Comparison of ENCODE assay signal across 9 mouse cellular contexts in the genomic region with DNA sequence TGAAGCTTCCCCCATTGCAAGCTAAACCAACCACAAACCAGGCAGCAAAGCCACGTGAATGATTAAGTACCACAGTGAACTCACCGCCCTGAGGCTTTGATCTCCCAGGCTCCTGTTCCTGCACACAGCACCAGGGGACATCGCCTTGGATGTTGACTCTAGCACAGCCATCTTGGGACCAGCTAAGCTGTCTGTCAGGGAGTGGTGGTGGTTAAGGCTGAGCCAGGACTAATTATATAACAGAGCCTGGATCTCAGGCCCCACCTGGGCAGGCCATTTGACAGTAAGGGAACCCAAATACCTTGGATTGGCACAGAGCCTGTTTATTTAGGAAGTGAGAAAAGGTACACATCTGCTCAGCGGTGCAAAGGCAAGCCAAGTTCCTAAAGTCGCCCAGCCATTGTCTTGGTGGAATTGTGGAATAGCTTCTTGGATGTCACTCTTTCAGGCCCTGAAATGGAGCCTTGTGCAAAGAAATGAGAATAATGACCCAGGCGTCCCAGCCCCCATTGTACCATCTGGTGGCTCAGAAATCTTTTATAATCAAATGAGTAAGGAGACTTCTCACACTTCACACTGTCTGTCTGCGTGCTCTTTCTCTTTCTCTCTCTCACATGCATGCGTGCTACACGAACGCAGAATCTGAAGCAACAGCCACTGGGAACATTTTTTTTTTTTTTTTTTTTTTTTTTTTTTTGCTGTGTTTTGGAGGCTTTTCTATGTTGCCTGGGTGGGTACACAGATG. TPM values are rescaled to one million over a fixed set of nuclear protein-coding genes. Genes with fewer than 3 reads are reported as not detected.
DNase-seq lines count a peak whose midpoint lies in the region; ATAC-seq and TF ChIP-seq lines count a peak whose summit lies in the region.
"Had no signal": no experiment of that assay in that cellular context is flagged by ENCODE, and none has a peak within 500 bp of the region (broad histone marks: within the 10 kb centered on the region; RNA-seq: fewer than 3 reads in every experiment).

No protein-coding gene starts in this region.

- H3K27me3 ChIP-seq in lung, embryonic 14.5 days (ENCODE audit: insufficient read depth, low read length) = no peaks in the 10 kb centered on the region
- no peaks in the 10 kb centered on the region for H3K27me3 ChIP-seq in embryonic facial prominence, embryonic 13.5 days
- H3K27me3 ChIP-seq in hindbrain, postnatal 0 days (ENCODE audit: insufficient read depth, low read length) = no peaks in the 10 kb centered on the region
- H3K27me3 ChIP-seq in neural tube, embryonic 13.5 days = no peaks in the 10 kb centered on the region
- H3K27me3 ChIP-seq: limb, embryonic 15.5 days had no signal

- intact Hi-C loops in left cerebral cortex, postnatal 10 days (cut with DNase I) = no loop called here

- H3K4me1 ChIP-seq in lung, embryonic 14.5 days (ENCODE audit: insufficient read depth) = peaks cover 38% of the 10 kb centered on the region
- peaks cover 44% of the 10 kb centered on the region for H3K4me1 ChIP-seq in lung, adult 2 months (ENCODE audit: control insufficient read depth, insufficient read depth, low read length)
- H3K4me1 ChIP-seq in embryonic facial prominence, embryonic 13.5 days = peaks cover 71% of the 10 kb centered on the region
- H3K4me1 ChIP-seq in hindbrain, postnatal 0 days (ENCODE audit: insufficient read depth, low read length) = peaks cover 18% of the 10 kb centered on the region
- H3K4me1 ChIP-seq in neural tube, embryonic 13.5 days (replicated peaks) = peaks cover 32% of the 10 kb centered on the region

- H3K9me3 ChIP-seq in lung, embryonic 14.5 days (ENCODE audit: low read depth, low read length) = no peaks in the 10 kb centered on the region
- H3K9me3 ChIP-seq in embryonic facial prominence, embryonic 13.5 days = no peaks in the 10 kb centered on the region
- H3K9me3 ChIP-seq in hindbrain, postnatal 0 days (ENCODE audit: low read length) = no peaks in the 10 kb centered on the region
- no peaks in the 10 kb centered on the region for H3K9me3 ChIP-seq in neural tube, embryonic 13.5 days
- H3K9me3 ChIP-seq: limb, embryonic 15.5 days had no signal

- peak; percentile 18 for DNase-seq in lung, embryonic 14.5 days
- DNase-seq in lung, adult 2 months = no peak
- no peak for DNase-seq in hindbrain, postnatal 0 days (ENCODE audit: low spot score)
- DNase-seq in layer of hippocampus, postnatal 36 days = no peak
- DNase-seq in layer of hippocampus, adult 11-12 months (ENCODE audit: low spot score) = no peak
- no peak for DNase-seq in left cerebral cortex, postnatal 10 days (ENCODE audit: extremely low spot score in 1 of 2, low spot score in 2 of 2)

- TF ChIP-seq POLR2A in lung, adult 2 months (IDR thresholded peaks at IDR 0.05; ENCODE audit: borderline replicate concordance, extremely low read depth, low read depth, low read length) = no peak

- peak overlapping the region; percentile 50; the same call in 1 of the 2 replicates for H3K27ac ChIP-seq in lung, embryonic 14.5 days (ENCODE audit: low read depth)
- H3K27ac ChIP-seq in embryonic facial prominence, embryonic 13.5 days = peak overlapping the region; percentile 62; the same call in 1 of the 2 replicates
- peak overlapping the region; percentile 56; the same call in 1 of the 2 replicates for H3K27ac ChIP-seq in hindbrain, postnatal 0 days
- H3K27ac ChIP-seq in neural tube, embryonic 13.5 days (replicated peaks) = peak overlapping the region; percentile 38; the same call in 1 of the 2 replicates

- WGBS in lung, embryonic 14.5 days = 56% methylated on average over 10 of the region's 10 CpGs
- WGBS in lung, adult 2 months = 62% methylated on average over 10 of the region's 10 CpGs
- WGBS in embryonic facial prominence, embryonic 13.5 days = 61% methylated on average over 10 of the region's 10 CpGs
- 43% methylated on average over 10 of the region's 10 CpGs for WGBS in hindbrain, postnatal 0 days
- WGBS in neural tube, embryonic 13.5 days = 47% methylated on average over 10 of the region's 10 CpGs

- H3K4me3 ChIP-seq in lung, embryonic 14.5 days (ENCODE audit: low read depth, low read length) = no peak overlapping the region
- H3K4me3 ChIP-seq in lung, adult 2 months (replicated peaks; ENCODE audit: extremely low read depth, low read depth, low read length) = no peak overlapping the region
- no peak overlapping the region for H3K4me3 ChIP-seq in embryonic facial prominence, embryonic 13.5 days
- no peak overlapping the region for H3K4me3 ChIP-seq in hindbrain, postnatal 0 days (ENCODE audit: low read length)
- no peak overlapping the region for H3K4me3 ChIP-seq in neural tube, embryonic 13.5 days
- H3K4me3 ChIP-seq: limb, embryonic 15.5 days had no signal

- no peak; the same call in 1 of the 2 replicates for ATAC-seq in lung, embryonic 14.5 days (ENCODE audit: insufficient read depth)
- peak; percentile 52; the same call in 1 of the 2 replicates for ATAC-seq in embryonic facial prominence, embryonic 13.5 days (ENCODE audit: insufficient number of reproducible peaks, insufficient read depth, low FRiP score, low TSS enrichment, low read depth)
- no peak for ATAC-seq in hindbrain, postnatal 0 days
- ATAC-seq in neural tube, embryonic 13.5 days (ENCODE audit: low read depth) = no peak

- no peak overlapping the region for H3K9ac ChIP-seq in lung, embryonic 14.5 days
- H3K9ac ChIP-seq in embryonic facial prominence, embryonic 13.5 days = 0 out of 2 replicates have a peak overlapping the region, but pooled peaks have one; percentile 27
- no peak overlapping the region for H3K9ac ChIP-seq in hindbrain, postnatal 0 days (replicated peaks; ENCODE audit: low read length)
- no peak overlapping the region for H3K9ac ChIP-seq in neural tube, embryonic 13.5 days
- H3K9ac ChIP-seq: limb, embryonic 15.5 days had no signal

- H3K36me3 ChIP-seq in lung, embryonic 14.5 days (ENCODE audit: insufficient read depth) = no peaks in the 10 kb centered on the region
- no peaks in the 10 kb centered on the region for H3K36me3 ChIP-seq in embryonic facial prominence, embryonic 13.5 days
- H3K36me3 ChIP-seq in hindbrain, postnatal 0 days (ENCODE audit: insufficient read depth, low read length) = no peaks in the 10 kb centered on the region
- no peaks in the 10 kb centered on the region for H3K36me3 ChIP-seq in neural tube, embryonic 13.5 days

- TF ChIP-seq CTCF in lung, embryonic 14.5 days (IDR thresholded peaks at IDR 0.05; ENCODE audit: low read depth) = no peak
- TF ChIP-seq CTCF in lung, adult 2 months (IDR thresholded peaks at IDR 0.05; ENCODE audit: insufficient read depth, low read length) = no peak
- TF ChIP-seq CTCF in hindbrain, postnatal 0 days (IDR thresholded peaks at IDR 0.05; ENCODE audit: low read depth) = no peak

- H3K4me2 ChIP-seq in lung, embryonic 14.5 days = no peak overlapping the region
- no peak overlapping the region for H3K4me2 ChIP-seq in embryonic facial prominence, embryonic 13.5 days
- H3K4me2 ChIP-seq in hindbrain, postnatal 0 days (ENCODE audit: low read depth, low read length) = no peak overlapping the region
- no peak overlapping the region for H3K4me2 ChIP-seq in neural tube, embryonic 13.5 days

RNA-seq across cellular contexts. Expression of a gene that starts 36.1 kb away (rescaled TPM):
- 52.1 and 52.4 TPM in 2 replicates for polyA plus RNA-seq in lung, embryonic 14.5 days (2014; fragmentation: Nextera tagmentation; extraction: Ambion mirVana)
- 188 and 222 TPM in 2 replicates for polyA plus RNA-seq in lung, adult 2 months (2012; rRNA removed)
- 51.4 and 57.6 TPM in 2 replicates for polyA plus RNA-seq in embryonic facial prominence, embryonic 13.5 days (2015; fragmentation: Nextera tagmentation; extraction: Ambion mirVana)
- 93.9 and 95.2 TPM in 2 replicates for total RNA-seq in hindbrain, postnatal 0 days (2014; rRNA removed)
- 171 and 180 TPM in 2 replicates for polyA plus RNA-seq in hindbrain, postnatal 0 days (2015; fragmentation: Nextera tagmentation; extraction: Ambion mirVana)
- polyA plus RNA-seq in neural tube, embryonic 13.5 days (2015; fragmentation: Nextera tagmentation; extraction: Ambion mirVana) = 77.0 and 79.2 TPM in 2 replicates
- 10 to 100 TPM; 59.3 to 61.3 TPM for total RNA-seq in layer of hippocampus, postnatal 36 days (2021)
- 10 to 100 TPM; 54.8 to 66.9 TPM for total RNA-seq in left cerebral cortex, postnatal 10 days (2021)
